ENCODE assay signal across 8 mouse cellular contexts in the genomic region with DNA sequence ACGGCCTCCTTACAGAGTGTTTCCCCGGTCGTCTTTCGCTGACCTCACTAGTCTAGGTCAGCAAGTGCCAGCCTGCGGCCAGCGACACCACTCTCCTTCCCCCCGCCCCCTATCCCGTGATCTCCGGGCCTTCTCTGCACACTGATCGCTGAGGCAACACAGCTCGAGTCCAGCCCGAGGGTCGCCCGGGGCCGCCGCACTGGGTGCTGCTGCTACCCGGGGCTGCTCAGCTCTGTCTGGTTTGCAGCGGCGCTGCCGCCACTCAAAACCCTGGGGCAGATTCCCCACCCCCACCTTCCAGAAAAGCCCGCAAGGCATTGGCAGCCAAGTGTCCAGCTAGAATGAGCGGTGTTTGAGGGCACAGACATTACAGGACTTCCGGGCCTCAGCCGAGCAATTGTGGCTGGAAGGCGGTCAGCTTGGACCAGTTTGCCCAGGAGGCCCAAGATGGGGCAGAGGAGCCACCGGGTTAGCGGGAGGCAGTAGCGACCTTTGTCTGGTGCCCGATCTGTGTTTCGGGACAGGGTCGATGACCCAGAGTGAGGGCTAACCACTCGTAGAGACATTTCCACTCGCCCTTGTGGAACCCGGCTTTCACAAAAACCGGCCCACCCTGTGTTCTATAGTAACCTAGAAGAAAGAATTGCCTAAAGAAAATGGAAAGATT. TPM values are rescaled to one million over a fixed set of nuclear protein-coding genes. Genes with fewer than 3 reads are reported as not detected.
DNase-seq lines count a peak whose midpoint lies in the region; ATAC-seq and TF ChIP-seq lines count a peak whose summit lies in the region.

No protein-coding gene starts in this region.

- ATAC-seq in hindbrain, embryonic 14.5 days (ENCODE audit: low FRiP score): no peak

- in situ Hi-C loops in ES-E14 (cut with MboI; ENCODE audit: low sequenced_read_pairs in 2 of 2, unreplicated experiment in 2 of 2): loop anchor here in 1 of 2 experiments (10.0 kb wide), 1 partner anchor 342 kb away; no protein-coding TSS in a partner anchor

- 5% methylated on average over 35 of the region's 35 CpGs for WGBS in hindbrain, embryonic 14.5 days
- WGBS in liver, adult 2 months: 10% methylated on average over 35 of the region's 35 CpGs

- H3K27ac ChIP-seq in ES-E14 (ENCODE audit: insufficient read depth, low read depth, low read length, poor library complexity, severe bottlenecking): no peak overlapping the region
- no peak overlapping the region for H3K27ac ChIP-seq in hindbrain, embryonic 14.5 days
- peak overlapping the region; percentile 14 for H3K27ac ChIP-seq in liver, adult 2 months (replicated peaks; ENCODE audit: insufficient read depth, low read depth, low read length)

- no peaks in the 10 kb centered on the region for H3K36me3 ChIP-seq in ES-E14 (ENCODE audit: control insufficient read depth, insufficient read depth, low read length, poor library complexity, severe bottlenecking)
- no peaks in the 10 kb centered on the region for H3K36me3 ChIP-seq in hindbrain, embryonic 14.5 days (replicated peaks; ENCODE audit: control insufficient read depth, insufficient read depth)
- no peaks in the 10 kb centered on the region for H3K36me3 ChIP-seq in liver, adult 2 months (ENCODE audit: control insufficient read depth, insufficient read depth, low read length)

- H3K79me2 ChIP-seq in liver, adult 2 months (ENCODE audit: control insufficient read depth, insufficient read depth, low read length): no peaks in the 10 kb centered on the region

- peaks cover 37% of the 10 kb centered on the region for H3K27me3 ChIP-seq in hindbrain, embryonic 14.5 days (ENCODE audit: control insufficient read depth, insufficient read depth, low read length)
- no peaks in the 10 kb centered on the region for H3K27me3 ChIP-seq in liver, adult 2 months (ENCODE audit: control insufficient read depth, insufficient read depth, low read length)

- H3K4me1 ChIP-seq in ES-E14 (ENCODE audit: control insufficient read depth in 2 of 2, insufficient read depth in 2 of 2, low read length in 2 of 2, poor library complexity in 1 of 2): peaks cover 4 to 9% of the 10 kb centered on the region in 2 experiments; a peak in 3 of 4 replicates
- peaks cover 22% of the 10 kb centered on the region for H3K4me1 ChIP-seq in hindbrain, embryonic 14.5 days (replicated peaks; ENCODE audit: control insufficient read depth, insufficient read depth, low read length)
- H3K4me1 ChIP-seq in liver, adult 2 months (ENCODE audit: control insufficient read depth, insufficient read depth, low read length): peaks cover 5% of the 10 kb centered on the region; the same call in 1 of the 2 replicates

- TF ChIP-seq CTCF in liver, adult 2 months (IDR thresholded peaks at IDR 0.05; ENCODE audit: low read depth, low read length): no peak

- peak overlapping the region; percentile 99 for H3K4me2 ChIP-seq in hindbrain, embryonic 14.5 days (replicated peaks)

- no peak for DNase-seq in ES-E14 (ENCODE audit: low read depth, low spot score)
- peak; percentile 55 for DNase-seq in embryo, embryonic 11 days
- no peak for DNase-seq in hindbrain, embryonic 14.5 days (ENCODE audit: low spot score)
- DNase-seq in liver, adult 2 months (ENCODE audit: extremely low read depth, low read depth, low spot score): peak; percentile 44
- DNase-seq in retina, postnatal 1 day: peak; percentile 56
- DNase-seq in left cerebral cortex, adult 11 months (ENCODE audit: low spot score): no peak
- no peak for DNase-seq in left cerebral cortex, adult 18-20 months (ENCODE audit: low spot score in 2 of 2)
- no peak for DNase-seq in gastrocnemius, postnatal 36 days

- H3K9me3 ChIP-seq in ES-E14 (ENCODE audit: control insufficient read depth, insufficient read depth, low read depth, low read length): no peaks in the 10 kb centered on the region
- H3K9me3 ChIP-seq in hindbrain, embryonic 14.5 days (ENCODE audit: control insufficient read depth, low read length): no peaks in the 10 kb centered on the region

- peak overlapping the region; percentile 63 for H3K9ac ChIP-seq in ES-E14 (ENCODE audit: insufficient read depth, low read depth, low read length, poor library complexity, severe bottlenecking)
- H3K9ac ChIP-seq in hindbrain, embryonic 14.5 days: peak overlapping the region; percentile 32; the same call in 1 of the 2 replicates
- H3K9ac ChIP-seq in liver, adult 2 months (ENCODE audit: low read depth, low read length): peak overlapping the region; percentile 53

- intact Hi-C loops in gastrocnemius, postnatal 36 days (cut with DNase I): no loop called here

- 0 out of 2 replicates have a peak, but pooled peaks have one; percentile 14 for TF ChIP-seq POLR2A in liver, adult 2 months (IDR thresholded peaks at IDR 0.05; ENCODE audit: extremely low read depth, insufficient read depth, low read length)

- H3K4me3 ChIP-seq in ES-E14 (ENCODE audit: insufficient read depth in 1 of 2, low read depth in 1 of 2, low read length in 2 of 2, poor library complexity in 1 of 2, severe bottlenecking in 1 of 2): peak overlapping the region; percentile 72 to 79
- H3K4me3 ChIP-seq in hindbrain, embryonic 14.5 days (replicated peaks; ENCODE audit: low read length): peak overlapping the region; percentile 54
- peak overlapping the region; percentile 48; the same call in 1 of the 2 replicates for H3K4me3 ChIP-seq in liver, adult 2 months (ENCODE audit: insufficient read depth, low read depth, low read length)

TF ChIP-seq in ES-E14, 5 proteins besides CTCF, POLR2A, EP300 and RAD21:
- TF ChIP-seq ZNF384 (IDR thresholded peaks at IDR 0.05; ENCODE audit: low read depth, low read length) (no peak), MAFK (IDR thresholded peaks at IDR 0.05; ENCODE audit: insufficient read depth, low read depth, low read length) (no peak), CHD2 (IDR thresholded peaks at IDR 0.05; ENCODE audit: low read depth, low read length) (no peak), HCFC1 (IDR thresholded peaks at IDR 0.05; ENCODE audit: borderline replicate concordance, insufficient read depth, low read length) (no peak), ZC3H11A (IDR thresholded peaks at IDR 0.05; ENCODE audit: borderline replicate concordance, low read depth, low read length) (no peak)
TF ChIP-seq in ES-E14: peak in this region for 0.

RNA-seq across cellular contexts. Expression of gene 2210011C24Rik, which starts 0.7 kb away (rescaled TPM):
- 4.6 and 9.1 TPM in 2 replicates for total RNA-seq in ES-E14 (2012; rRNA removed)
- polyA plus RNA-seq in hindbrain, embryonic 14.5 days (2014; fragmentation: Nextera tagmentation; extraction: Ambion mirVana): 0.52 and 0.77 TPM in 2 replicates
- total RNA-seq in liver, adult 2 months (2014; rRNA removed): 0.20 and 0.28 TPM in 2 replicates
- polyA plus RNA-seq in liver, adult 2 months (2012; rRNA removed): 0.21 and 0.34 TPM in 2 replicates
- total RNA-seq in left cerebral cortex, adult 18-20 months (2021): under 1 TPM in 1 of 2 experiments, not detected in 1; 0.61 TPM
- total RNA-seq in gastrocnemius, postnatal 36 days (2021): 1 to 10 TPM; 2.6 to 5.6 TPM

RNA-seq across cellular contexts. Expression of gene Palm3, which starts 8.6 kb away (rescaled TPM):
- 25.5 and 29.0 TPM in 2 replicates for total RNA-seq in ES-E14 (2012; rRNA removed)
- 3.7 and 5.5 TPM in 2 replicates for polyA plus RNA-seq in hindbrain, embryonic 14.5 days (2014; fragmentation: Nextera tagmentation; extraction: Ambion mirVana)
- total RNA-seq in liver, adult 2 months (2014; rRNA removed): not detected in 2 replicates
- not detected in 2 replicates for polyA plus RNA-seq in liver, adult 2 months (2012; rRNA removed)
- 1 to 10 TPM; 1.8 to 2.7 TPM for total RNA-seq in left cerebral cortex, adult 18-20 months (2021)
- under 1 TPM; 0.10 to 0.12 TPM for total RNA-seq in gastrocnemius, postnatal 36 days (2021)

RNA-seq across cellular contexts. Expression of gene 1700067K01Rik, which starts 11.3 kb away (rescaled TPM):
- 1.2 and 1.8 TPM in 2 replicates for total RNA-seq in ES-E14 (2012; rRNA removed)
- polyA plus RNA-seq in hindbrain, embryonic 14.5 days (2014; fragmentation: Nextera tagmentation; extraction: Ambion mirVana): 0.54 and 0.76 TPM in 2 replicates
- 0.20 and 0.46 TPM in 2 replicates for total RNA-seq in liver, adult 2 months (2014; rRNA removed)
- 0.11 and 0.26 TPM in 2 replicates for polyA plus RNA-seq in liver, adult 2 months (2012; rRNA removed)
- under 1 TPM; 0.42 to 0.53 TPM for total RNA-seq in left cerebral cortex, adult 18-20 months (2021)
- total RNA-seq in gastrocnemius, postnatal 36 days (2021): under 1 TPM in 1 of 2 experiments, not detected in 1; 0.48 TPM

RNA-seq across cellular contexts. Expression of gene Samd1, which starts 15.2 kb away (rescaled TPM):
- total RNA-seq in ES-E14 (2012; rRNA removed): 125 and 191 TPM in 2 replicates
- 11.1 and 11.3 TPM in 2 replicates for polyA plus RNA-seq in hindbrain, embryonic 14.5 days (2014; fragmentation: Nextera tagmentation; extraction: Ambion mirVana)
- 4.0 and 7.2 TPM in 2 replicates for total RNA-seq in liver, adult 2 months (2014; rRNA removed)
- polyA plus RNA-seq in liver, adult 2 months (2012; rRNA removed): 11.9 and 12.2 TPM in 2 replicates
- 10 to 100 TPM; 45.1 to 45.4 TPM for total RNA-seq in left cerebral cortex, adult 18-20 months (2021)
- 10 to 100 TPM; 13.0 TPM for total RNA-seq in gastrocnemius, postnatal 36 days (2021)

RNA-seq across cellular contexts. Expression of gene Il27ra, which starts 29.8 kb away (rescaled TPM):
- total RNA-seq in ES-E14 (2012; rRNA removed): 0.89 and 3.6 TPM in 2 replicates
- 0.34 and 0.48 TPM in 2 replicates for polyA plus RNA-seq in hindbrain, embryonic 14.5 days (2014; fragmentation: Nextera tagmentation; extraction: Ambion mirVana)
- total RNA-seq in liver, adult 2 months (2014; rRNA removed): 1.4 and 1.5 TPM in 2 replicates
- 1.4 and 2.1 TPM in 2 replicates for polyA plus RNA-seq in liver, adult 2 months (2012; rRNA removed)
- under 1 TPM; 0.30 to 0.52 TPM for total RNA-seq in left cerebral cortex, adult 18-20 months (2021)
- total RNA-seq in gastrocnemius, postnatal 36 days (2021): under 1 TPM; 0.15 to 0.52 TPM

Comparison
In these comparisons a context has a peak if more than half of its experiments do, and no peak if none do; other contexts are left out.
1. DNase-seq: peak in embryo, embryonic 11 days (single experiment), liver, adult 2 months (single experiment) and retina, postnatal 1 day (single experiment); none in ES-E14 (single experiment), hindbrain, embryonic 14.5 days (single experiment), left cerebral cortex, adult 11 months (single experiment), left cerebral cortex, adult 18-20 months (0 of 2) and gastrocnemius, postnatal 36 days (0 of 2).
2. Peak in every context shown above with its lines, with median percentiles within 50 percentile points of each other: H3K4me3 ChIP-seq and H3K9ac ChIP-seq.